Mouse (Mus musculus): ENCODE measurements around the gene Pagr1b.

DNA sequence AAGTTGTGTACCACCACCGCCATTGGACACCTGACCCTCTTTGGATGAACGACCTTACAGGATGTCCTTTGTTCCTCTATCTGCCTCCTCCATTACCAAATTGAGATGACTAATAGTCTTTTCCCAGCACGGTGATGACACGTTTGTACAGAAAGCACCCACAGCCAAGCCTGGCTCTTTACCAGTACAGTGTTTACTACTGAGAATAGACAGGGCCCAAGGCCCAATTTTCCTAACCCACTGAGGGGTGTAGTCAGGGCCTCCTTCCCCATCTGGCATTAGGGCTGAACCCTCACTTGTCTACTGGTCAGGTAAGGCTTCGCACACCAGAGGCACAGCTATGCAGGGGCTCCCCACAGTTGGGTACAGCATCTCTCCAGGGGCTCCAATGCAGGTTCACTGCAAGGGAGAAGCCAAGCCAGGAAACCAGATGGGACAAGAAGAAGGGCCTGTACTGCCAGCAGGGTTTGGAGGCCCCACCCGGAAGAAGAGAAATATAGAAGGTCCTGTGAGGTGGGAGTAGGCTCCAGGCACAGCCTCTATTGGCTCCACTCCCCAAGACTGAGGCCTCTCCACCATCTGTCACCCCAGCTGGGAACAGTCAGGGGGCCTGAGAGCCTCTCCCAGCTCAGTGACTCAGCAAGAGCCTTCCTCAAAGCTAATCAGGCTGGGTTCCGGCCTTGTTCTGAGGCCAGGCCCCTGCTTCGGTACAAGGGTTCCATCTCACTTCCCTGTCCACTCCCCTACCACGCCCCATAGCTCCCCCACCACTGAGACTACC, 7.9 kb downstream of the Pagr1b start:
- TF ChIP-seq SIN3A (IDR thresholded peaks at IDR 0.05; ENCODE audit: low read length) (peak; percentile 84), USF2 (IDR thresholded peaks at IDR 0.05; ENCODE audit: borderline replicate concordance in 1 of 2, insufficient read depth in 1 of 2, low read depth in 1 of 2, low read length in 2 of 2) (no peak), CHD2 (IDR thresholded peaks at IDR 0.05; ENCODE audit: low read length) (no peak)
